Mouse (Mus musculus): ENCODE results near the gene Oaz3. TPM values are rescaled to one million over a fixed set of nuclear protein-coding genes. Genes with fewer than 3 reads are reported as not detected.

Gene Oaz3
- polyA plus RNA-seq (2015; fragmentation: Nextera tagmentation; extraction: Ambion mirVana), result 0.35 and 0.37 TPM in 2 replicates

GRCm38 (mm10) chr3:94443597-94443964 is at the start of gene Oaz3:
Oaz3 (minus strand) TSS chr3:94443915.

GRCm38 (mm10) chr3:94480291-94480884 is 36.7 kb upstream of the Oaz3 start, which contains the start of gene Riiad1:
Riiad1 (minus strand) TSS chr3:94480341.

GRCm38 (mm10) chr3:94477981-94478422 is 34.3 kb upstream of the Oaz3 start, which contains the start of gene Celf3:
Celf3 (plus strand) TSS chr3:94478295.

GRCm38 (mm10) chr3:94442951-94443596 is 641 bp downstream of the Oaz3 start, which contains the start of gene Mrpl9:
Mrpl9 (plus strand) TSS chr3:94443318.

GRCm38 (mm10) chr3:94413031-94413679 is 30.6 kb downstream of the Oaz3 start, which contains the start of gene Tdrkh:
Tdrkh (plus strand) TSS chr3:94413273.

GRCm38 (mm10) chr3:94398217-94398616 is 45.5 kb downstream of the Oaz3 start, which contains the start of gene Lingo4:
Lingo4 (plus strand) TSS chr3:94398517.

Other genes with a start within 250 kb of the Oaz3 start
- gene Gm5286, start 247.2 kb downstream of the Oaz3 start, polyA plus RNA-seq (2015; fragmentation: Nextera tagmentation; extraction: Ambion mirVana), result not detected in 2 replicates
- gene Gm4778, start 179.9 kb downstream of the Oaz3 start, polyA plus RNA-seq (2015; fragmentation: Nextera tagmentation; extraction: Ambion mirVana), result not detected in 2 replicates
- 10.7 and 11.1 TPM in 2 replicates for gene Them4, start 133.8 kb downstream of the Oaz3 start, polyA plus RNA-seq (2015; fragmentation: Nextera tagmentation; extraction: Ambion mirVana)
- 10.5 TPM in 1 of 2 replicates, not detected in the other for gene Them5, start 101.8 kb downstream of the Oaz3 start, polyA plus RNA-seq (2015; fragmentation: Nextera tagmentation; extraction: Ambion mirVana)
- gene C2cd4d, start 81.5 kb downstream of the Oaz3 start, polyA plus RNA-seq (2015; fragmentation: Nextera tagmentation; extraction: Ambion mirVana), result 1.7 and 1.8 TPM in 2 replicates
- gene Rorc, start 71.1 kb downstream of the Oaz3 start, polyA plus RNA-seq (2015; fragmentation: Nextera tagmentation; extraction: Ambion mirVana), result 14.1 and 19.7 TPM in 2 replicates
- gene Lingo4, start 45.4 kb downstream of the Oaz3 start, polyA plus RNA-seq (2015; fragmentation: Nextera tagmentation; extraction: Ambion mirVana), result 0.35 and 0.40 TPM in 2 replicates
- gene Tdrkh, start 30.6 kb downstream of the Oaz3 start, polyA plus RNA-seq (2015; fragmentation: Nextera tagmentation; extraction: Ambion mirVana), result 13.7 and 15.0 TPM in 2 replicates
- 69.6 and 79.0 TPM in 2 replicates for gene Mrpl9, start 597 bp downstream of the Oaz3 start, polyA plus RNA-seq (2015; fragmentation: Nextera tagmentation; extraction: Ambion mirVana)
- 0.52 and 0.81 TPM in 2 replicates for gene Celf3, start 34.4 kb upstream of the Oaz3 start, polyA plus RNA-seq (2015; fragmentation: Nextera tagmentation; extraction: Ambion mirVana)
- 10.3 and 11.1 TPM in 2 replicates for gene Riiad1, start 36.4 kb upstream of the Oaz3 start, polyA plus RNA-seq (2015; fragmentation: Nextera tagmentation; extraction: Ambion mirVana)
- 16.3 and 17.7 TPM in 2 replicates for gene Snx27, start 138.8 kb upstream of the Oaz3 start, polyA plus RNA-seq (2015; fragmentation: Nextera tagmentation; extraction: Ambion mirVana)
- gene Gm10972, start 199.2 kb upstream of the Oaz3 start, polyA plus RNA-seq (2015; fragmentation: Nextera tagmentation; extraction: Ambion mirVana), result not detected in 2 replicates
- 0.58 and 2.2 TPM in 2 replicates for gene Tuft1, start 215.0 kb upstream of the Oaz3 start, polyA plus RNA-seq (2015; fragmentation: Nextera tagmentation; extraction: Ambion mirVana)
- 0.58 and 1.3 TPM in 2 replicates for gene Selenbp2, start 249.6 kb upstream of the Oaz3 start, polyA plus RNA-seq (2015; fragmentation: Nextera tagmentation; extraction: Ambion mirVana)